Mouse (Mus musculus) MEL (cell line): ENCODE measurements around the gene Mc3r. TPM values are rescaled to one million over a fixed set of nuclear protein-coding genes. Genes with fewer than 3 reads are reported as not detected.
A peak's percentile ranks its signal among the peaks of the same experiment; 100 is the strongest.

ENCODE experiments used
- DNase-seq: peaks from one replicate; pipeline ENCODE4 v3.0.0; 2011; ENCODE audit warnings: low read depth, low spot score
- H3K27ac ChIP-seq: 2 replicates; pipeline ENCODE4 v1.5.1; 2012; ENCODE audit warnings: low read depth, mild to moderate bottlenecking, control low read depth, low read length, moderate library complexity; ENCODE audit not compliant: control insufficient read depth
- H3K27me3 ChIP-seq, 2 experiments: fragments of 150-350 bp in 1 of 2; sonication (generic) in 1 of 2; 2 replicates each; pipeline ENCODE4 v1.6.1; 2012; ENCODE audit warnings: low read length in 2 of 2, mild to moderate bottlenecking in 2 of 2, improper control_type of control experiment in 1 of 2, moderate library complexity in 1 of 2; ENCODE audit not compliant: insufficient read depth in 2 of 2, control insufficient read depth in 1 of 2
- H3K36me3 ChIP-seq, 2 experiments: 2 replicates each; pipeline ENCODE4 v1.6.1; 2012 to 2014; ENCODE audit warnings: low read length in 2 of 2, improper control_type of control experiment in 1 of 2, inconsistent platforms in 1 of 2, mild to moderate bottlenecking in 1 of 2; ENCODE audit not compliant: insufficient read depth in 2 of 2, control insufficient read depth in 1 of 2
- H3K4me1 ChIP-seq, 2 experiments: fragments of 150-350 bp in 1 of 2; sonication (generic) in 1 of 2; 2 replicates each; pipeline ENCODE4 v1.6.1; 2012; ENCODE audit warnings: low read length in 2 of 2, improper control_type of control experiment in 1 of 2, mild to moderate bottlenecking in 1 of 2; ENCODE audit not compliant: insufficient read depth in 2 of 2, control insufficient read depth in 1 of 2
- H3K4me3 ChIP-seq, 2 experiments: fragments of 150-350 bp in 1 of 2; sonication (generic) in 1 of 2; 2 replicates each; pipeline ENCODE4 v1.5.1; 2012; ENCODE audit warnings: low read depth in 2 of 2, low read length in 2 of 2, mild to moderate bottlenecking in 2 of 2, moderate library complexity in 2 of 2, control low read depth in 1 of 2, improper control_type of control experiment in 1 of 2; ENCODE audit not compliant: control insufficient read depth in 1 of 2, insufficient read depth in 1 of 2
- H3K79me2 ChIP-seq: 2 replicates; pipeline ENCODE4 v1.6.1; 2012; ENCODE audit warnings: mild to moderate bottlenecking, low read length, moderate library complexity; ENCODE audit not compliant: control insufficient read depth, poor library complexity, insufficient read depth
- H3K9ac ChIP-seq: 2 replicates; pipeline ENCODE4 v1.6.1; 2012; ENCODE audit warnings: low read depth, mild to moderate bottlenecking, control low read depth, low read length, moderate library complexity; ENCODE audit not compliant: control insufficient read depth, poor library complexity, severe bottlenecking
- H3K9me3 ChIP-seq: fragments of 150-350 bp; sonication (generic); replicated peaks from 2 replicates; pipeline ENCODE4 v1.6.1; 2012; ENCODE audit warnings: mild to moderate bottlenecking, low read length, improper control_type of control experiment, moderate library complexity; ENCODE audit not compliant: insufficient read depth
- BHLHE40 ChIP-seq: IDR thresholded peaks from 2 replicates; pipeline ENCODE4 v1.6.1; 2012; ENCODE audit warnings: low read depth, mild to moderate bottlenecking, inconsistent platforms, low read length, improper control_type of control experiment, borderline replicate concordance
- CHD2 ChIP-seq: IDR thresholded peaks from 2 replicates; pipeline ENCODE4 v1.6.1; 2011; ENCODE audit warnings: low read length, improper control_type of control experiment
- E2F4 ChIP-seq: IDR thresholded peaks from 2 replicates; pipeline ENCODE4 v1.6.1; 2011; ENCODE audit warnings: low read depth, low read length, improper control_type of control experiment, borderline replicate concordance
- ELF1 ChIP-seq: IDR thresholded peaks from 2 replicates; pipeline ENCODE4 v1.6.1; 2014; ENCODE audit warnings: low read depth, mild to moderate bottlenecking, inconsistent platforms, low read length, improper control_type of control experiment, moderate library complexity
- EP300 ChIP-seq, 2 experiments: IDR thresholded peaks; 2 replicates each; pipeline ENCODE4 v1.6.1; 2011; ENCODE audit warnings: improper control_type of control experiment in 2 of 2, low read length in 2 of 2, low read depth in 1 of 2, mild to moderate bottlenecking in 1 of 2
- ETS1 ChIP-seq: IDR thresholded peaks from 2 replicates; pipeline ENCODE4 v1.6.1; 2012; ENCODE audit warnings: low read depth, mild to moderate bottlenecking, inconsistent platforms, low read length, improper control_type of control experiment, moderate library complexity
- GATA1 ChIP-seq: IDR thresholded peaks from 2 replicates; pipeline ENCODE4 v1.6.1; 2011; ENCODE audit warnings: low read depth, low read length, improper control_type of control experiment
- HCFC1 ChIP-seq: IDR thresholded peaks from 2 replicates; pipeline ENCODE4 v1.6.1; 2012; ENCODE audit warnings: low read depth, mild to moderate bottlenecking, inconsistent platforms, low read length, improper control_type of control experiment, moderate library complexity
- JUND ChIP-seq: IDR thresholded peaks from 2 replicates; pipeline ENCODE4 v1.6.1; 2011; ENCODE audit warnings: low read depth, mild to moderate bottlenecking, improper control_type of control experiment, low read length
- MAX ChIP-seq: IDR thresholded peaks from 2 replicates; pipeline ENCODE4 v1.6.1; 2011; ENCODE audit warnings: low read length, improper control_type of control experiment
- MAZ ChIP-seq: IDR thresholded peaks from 2 replicates; pipeline ENCODE4 v1.6.1; 2012; ENCODE audit warnings: low read depth, mild to moderate bottlenecking, inconsistent platforms, low read length, improper control_type of control experiment
- MXI1 ChIP-seq: IDR thresholded peaks from 2 replicates; pipeline ENCODE4 v1.6.1; 2011; ENCODE audit warnings: mild to moderate bottlenecking, low read depth, low read length, improper control_type of control experiment
- MYC ChIP-seq: IDR thresholded peaks from 2 replicates; pipeline ENCODE4 v1.6.1; 2011; ENCODE audit warnings: low read depth, mild to moderate bottlenecking, low read length, improper control_type of control experiment, moderate library complexity
- NELFE ChIP-seq: IDR thresholded peaks from 2 replicates; pipeline ENCODE4 v1.6.1; 2011; ENCODE audit warnings: low read depth, low read length, improper control_type of control experiment
- NRF1 ChIP-seq: IDR thresholded peaks from 2 replicates; pipeline ENCODE4 v1.6.1; 2014; ENCODE audit warnings: low read depth, mild to moderate bottlenecking, inconsistent platforms, low read length, improper control_type of control experiment, moderate library complexity; ENCODE audit not compliant: poor library complexity, insufficient read depth, severe bottlenecking
- POLR2A ChIP-seq, 2 experiments: IDR thresholded peaks; 2 replicates each; pipeline ENCODE4 v1.6.1; 2011 to 2012; ENCODE audit warnings: low read length in 2 of 2, mild to moderate bottlenecking in 2 of 2, control low read depth in 1 of 2, improper control_type of control experiment in 1 of 2, low read depth in 1 of 2, moderate library complexity in 1 of 2; ENCODE audit not compliant: control insufficient read depth in 1 of 2, insufficient read depth in 1 of 2, poor library complexity in 1 of 2
- POLR2AphosphoS2 ChIP-seq: IDR thresholded peaks from 2 replicates; pipeline ENCODE4 v1.6.1; 2011; ENCODE audit warnings: low read length, improper control_type of control experiment
- POLR2AphosphoS5 ChIP-seq: IDR thresholded peaks from 2 replicates; pipeline ENCODE4 v1.6.1; 2012; ENCODE audit warnings: low read depth, borderline replicate concordance, mild to moderate bottlenecking, inconsistent platforms, low read length, moderate library complexity, mixed read lengths
- RAD21 ChIP-seq: IDR thresholded peaks from 2 replicates; pipeline ENCODE4 v1.6.1; 2011; ENCODE audit warnings: mild to moderate bottlenecking, low read depth, low read length, improper control_type of control experiment
- RCOR1 ChIP-seq: IDR thresholded peaks from 2 replicates; pipeline ENCODE4 v1.6.1; 2012; ENCODE audit warnings: low read depth, mild to moderate bottlenecking, inconsistent platforms, low read length, improper control_type of control experiment
- SIN3A ChIP-seq: IDR thresholded peaks from 2 replicates; pipeline ENCODE4 v1.6.1; 2012; ENCODE audit warnings: low read length, improper control_type of control experiment, inconsistent platforms
- SMC3 ChIP-seq: IDR thresholded peaks from 2 replicates; pipeline ENCODE4 v1.6.1; 2011; ENCODE audit warnings: low read depth, low read length, improper control_type of control experiment
- TAL1 ChIP-seq: IDR thresholded peaks from 2 replicates; pipeline ENCODE4 v1.6.1; 2012; ENCODE audit warnings: mild to moderate bottlenecking, inconsistent platforms, low read length, moderate library complexity, mixed read lengths
- TBP ChIP-seq: IDR thresholded peaks from 2 replicates; pipeline ENCODE4 v1.8.0; 2011; ENCODE audit warnings: low read depth, low read length, improper control_type of control experiment
- TCF12 ChIP-seq: IDR thresholded peaks from 2 replicates; pipeline ENCODE4 v1.6.1; 2014; ENCODE audit warnings: low read depth, mild to moderate bottlenecking, inconsistent platforms, low read length, improper control_type of control experiment, moderate library complexity
- USF1 ChIP-seq: IDR thresholded peaks from 2 replicates; pipeline ENCODE4 v1.6.1; 2014; ENCODE audit warnings: low read depth, mild to moderate bottlenecking, inconsistent platforms, low read length, improper control_type of control experiment, moderate library complexity
- USF2 ChIP-seq, 2 experiments: IDR thresholded peaks; 2 replicates each; pipeline ENCODE4 v1.6.1; 2011 to 2012; ENCODE audit warnings: improper control_type of control experiment in 2 of 2, low read length in 2 of 2, borderline replicate concordance in 1 of 2, inconsistent platforms in 1 of 2, low read depth in 1 of 2, mild to moderate bottlenecking in 1 of 2; ENCODE audit not compliant: insufficient read depth in 1 of 2
- ZC3H11A ChIP-seq: IDR thresholded peaks from 2 replicates; pipeline ENCODE4 v1.6.1; 2012; ENCODE audit warnings: low read depth, mild to moderate bottlenecking, inconsistent platforms, low read length, improper control_type of control experiment
- ZNF384 ChIP-seq: IDR thresholded peaks from 2 replicates; pipeline ENCODE4 v1.6.1; 2012; ENCODE audit warnings: low read depth, mild to moderate bottlenecking, inconsistent platforms, low read length, improper control_type of control experiment
- polyA plus RNA-seq, 2 experiments: library from polyadenylated mRNA; stranded (reverse) in 1 of 2; unstranded in 1 of 2; fragments of >175 nt in 1 of 2; fragments of >200 nt in 1 of 2; gene quantifications; 2 replicates each; pipeline versions ENCODE4 v1.2.1 to v1.2.4; 2012; ENCODE audit warnings: low replicate concordance in 2 of 2, low read depth in 1 of 2; ENCODE audit not compliant: insufficient read length in 2 of 2, insufficient read depth in 1 of 2, missing spikeins in 1 of 2
- total RNA-seq: library from RNA; depleted of rRNA; stranded (reverse); fragments of 300-350 nt; gene quantifications from 2 replicates; pipeline ENCODE4 v1.2.3, GENCODE M21; 2012

Gene Mc3r
- total and polyA plus RNA-seq, 3 experiments, result 0.04 TPM; not detected in 2

DNA sequence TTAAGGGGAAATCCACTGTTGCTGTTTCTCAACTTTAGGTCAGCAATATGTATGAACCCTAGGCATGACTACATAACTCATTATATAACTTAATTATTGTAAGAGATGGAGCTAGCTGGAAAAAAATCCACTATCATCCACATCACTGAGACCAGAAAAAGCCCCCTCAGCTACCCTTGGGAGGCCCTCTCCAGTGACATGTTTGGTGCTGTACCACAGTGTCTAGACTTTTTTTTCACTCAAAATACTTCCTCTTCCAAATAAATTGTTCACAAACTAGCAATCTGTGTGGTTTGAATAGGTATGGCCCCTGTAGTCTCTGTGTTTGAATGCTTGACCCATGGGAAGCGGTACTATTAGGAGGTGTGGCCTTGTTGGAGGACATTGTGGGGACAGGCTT lies 39.4 kb downstream of the Mc3r start:
- peak; percentile 10 for DNase-seq
- Histone ChIP-seq H3K36me3 (peaks cover 0 to 23% of the 10 kb centered on the region in 2 experiments; a peak in 2 of 4 replicates), H3K4me1 (peaks cover 13 to 32% of the 10 kb centered on the region in 2 experiments), H3K27ac (no peak overlapping the region), H3K27me3 (no peaks in the 10 kb centered on the region; a peak in 1 of 4 replicates)
- TF ChIP-seq RCOR1 (no peak), ZNF384 (peak; percentile 63)
- TF ChIP-seq, all 39 proteins: peak for 1
- Histone ChIP-seq H3K79me2 (no peaks in the 10 kb centered on the region; the same call in 1 of the 2 replicates), H3K9me3 (no peaks in the 10 kb centered on the region), H3K4me3 (no peak overlapping the region), H3K9ac (no peak overlapping the region)

DNA sequence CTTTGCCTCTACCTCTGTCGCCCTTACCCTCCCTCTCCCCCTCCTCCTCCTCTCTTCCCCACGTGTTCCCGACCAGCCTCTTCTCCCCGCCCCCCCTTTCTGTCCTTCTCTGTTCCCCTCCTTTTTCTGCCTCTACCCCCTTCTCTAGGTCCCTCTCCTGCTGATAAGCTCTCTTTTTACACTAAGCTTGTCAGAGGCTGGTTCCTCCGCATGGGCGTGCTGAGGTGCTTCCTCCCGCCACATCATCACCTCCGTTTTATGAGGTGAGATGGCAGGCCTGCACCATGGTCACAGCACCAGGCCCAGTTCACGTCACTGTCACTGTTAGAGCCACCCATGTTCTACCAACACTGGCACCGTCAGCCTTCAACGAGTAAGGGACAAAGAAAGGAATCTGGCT lies 40.7 kb downstream of the Mc3r start:
- Histone ChIP-seq H3K4me1 (peaks cover 13 to 32% of the 10 kb centered on the region in 2 experiments), H3K9ac (peak overlapping the region; percentile 64)

DNA sequence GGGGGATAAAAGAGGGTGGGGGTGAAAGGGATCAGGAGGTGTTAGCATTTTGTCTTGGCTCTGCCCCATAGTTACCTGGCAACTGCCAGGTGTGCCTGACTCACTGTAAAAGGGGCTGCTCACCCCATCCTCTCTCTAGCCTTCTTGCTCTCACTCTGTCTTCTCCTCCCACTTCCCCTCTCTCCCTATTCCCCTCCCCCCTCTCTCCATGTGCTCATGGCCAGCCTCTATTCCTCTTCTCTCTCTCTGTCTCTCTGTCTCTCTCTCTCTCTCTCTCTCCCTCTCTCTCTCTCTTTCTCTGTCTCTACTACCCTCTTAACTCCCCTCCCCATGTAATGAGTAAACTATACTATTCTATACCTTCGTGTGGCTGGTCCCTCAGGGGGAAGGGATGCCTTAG lies 41.3 kb downstream of the Mc3r start:
- Histone ChIP-seq H3K9me3 (no peaks in the 10 kb centered on the region), H3K4me3 (peak overlapping the region; percentile 32 to 46)
- TF ChIP-seq MAX (peak; percentile 63), JUND (peak; percentile 58; the same call in 1 of the 2 replicates), MYC (peak; percentile 90), SIN3A (no peak)
- TF ChIP-seq, all 39 proteins: peak for 3
- H3K36me3 ChIP-seq, result peaks cover 0 to 23% of the 10 kb centered on the region in 2 experiments; a peak in 2 of 4 replicates
- peak overlapping the region; percentile 96 for H3K27ac ChIP-seq
- H3K79me2 ChIP-seq, result no peaks in the 10 kb centered on the region; the same call in 1 of the 2 replicates
- DNase-seq, result peak; percentile 74
- peaks cover 13 to 32% of the 10 kb centered on the region in 2 experiments for H3K4me1 ChIP-seq
- H3K9ac ChIP-seq, result peak overlapping the region; percentile 64
- H3K27me3 ChIP-seq, result no peaks in the 10 kb centered on the region

More for the DNA sequence above, 40.7 kb downstream of the Mc3r start:
- H3K9me3 ChIP-seq, result no peaks in the 10 kb centered on the region
- peaks cover 0 to 23% of the 10 kb centered on the region in 2 experiments; a peak in 2 of 4 replicates for H3K36me3 ChIP-seq
- H3K4me3 ChIP-seq, result peak overlapping the region; percentile 32 to 46
- H3K27ac ChIP-seq, result peak overlapping the region; percentile 96
- DNase-seq, result peak; percentile 82
- H3K79me2 ChIP-seq, result no peaks in the 10 kb centered on the region; the same call in 1 of the 2 replicates
- no peaks in the 10 kb centered on the region; a peak in 1 of 4 replicates for H3K27me3 ChIP-seq
- TF ChIP-seq HCFC1 (peak; percentile 50; the same call in 1 of the 2 replicates), NELFE (no peak), USF2 (IDR thresholded peaks at IDR 0.05; ENCODE audit: borderline replicate concordance in 1 of 2, insufficient read depth in 1 of 2, low read depth in 1 of 2, low read length in 2 of 2) (no peak), SIN3A (peak; percentile 54), E2F4 (no peak), RAD21 (no peak), ZC3H11A (no peak), TCF12 (no peak; the same call in 1 of the 2 replicates), SMC3 (no peak), MAX (peak; percentile 75), MXI1 (peak; percentile 85; the same call in 1 of the 2 replicates), BHLHE40 (0 out of 2 replicates have a peak, but pooled peaks have one; percentile 27), ETS1 (peak; percentile 55; the same call in 1 of the 2 replicates), POLR2A (IDR thresholded peaks at IDR 0.05; ENCODE audit: control insufficient read depth in 1 of 2, insufficient read depth in 1 of 2, low read depth in 1 of 2, low read length in 2 of 2, poor library complexity in 1 of 2) (peak; percentile 20 to 48; a peak in 2 of 4 replicates), EP300 (IDR thresholded peaks at IDR 0.05; ENCODE audit: low read depth in 1 of 2, low read length in 2 of 2) (peak in 1 of 2 experiments; percentile 55; a peak in 2 of 4 replicates), POLR2AphosphoS5 (no peak), POLR2AphosphoS2 (no peak), NRF1 (no peak), ELF1 (no peak), CHD2 (no peak; the same call in 1 of the 2 replicates), MAZ (peak; percentile 77; the same call in 1 of the 2 replicates), USF1 (peak; percentile 75), TAL1 (no peak), GATA1 (peak; percentile 27; the same call in 1 of the 2 replicates), TBP (0 out of 2 replicates have a peak, but pooled peaks have one; percentile 28)
